Mouse (Mus musculus) cortical plate, adult 2 months (tissue): ENCODE measurements around the gene Bhlhe41. TPM values are rescaled to one million over a fixed set of nuclear protein-coding genes. Genes with fewer than 3 reads are reported as not detected.

Experiments used
- H3K27ac ChIP-seq: fragments of 200-500 bp; 2 replicates; pipeline ENCODE4 v1.5.1; 2012; ENCODE audit warnings: low read length, control low read depth, inconsistent platforms; ENCODE audit not compliant: insufficient read depth
- H3K4me1 ChIP-seq: fragments of 200-500 bp; 2 replicates; pipeline ENCODE4 v1.6.1; 2011; ENCODE audit warnings: low read length; ENCODE audit not compliant: control insufficient read depth, insufficient read depth
- H3K4me3 ChIP-seq: fragments of 200-500 bp; 2 replicates; pipeline ENCODE4 v1.5.1; 2011; ENCODE audit warnings: mild to moderate bottlenecking, low read length, control low read depth; ENCODE audit not compliant: insufficient read depth
- CTCF ChIP-seq: fragments of 200-500 bp; IDR thresholded peaks from 2 replicates; pipeline ENCODE4 v1.5.1; 2011; ENCODE audit warnings: mild to moderate bottlenecking, control low read depth, low read length; ENCODE audit not compliant: insufficient read depth; ENCODE audit errors: extremely low read depth
- POLR2A ChIP-seq: fragments of 200-500 bp; IDR thresholded peaks from 2 replicates; pipeline ENCODE4 v1.6.1; 2011; ENCODE audit warnings: mild to moderate bottlenecking, low read length, control low read depth; ENCODE audit not compliant: insufficient read depth; ENCODE audit errors: extremely low read depth
- polyA plus RNA-seq: library from polyadenylated mRNA; depleted of rRNA; stranded (reverse); fragments of >200 nt; gene quantifications from 2 replicates; pipeline ENCODE4 v1.2.3, GENCODE M21; 2012

The Bhlhe41 gene
- polyA plus RNA-seq, 1 experiment, result 26.2 TPM

DNA sequence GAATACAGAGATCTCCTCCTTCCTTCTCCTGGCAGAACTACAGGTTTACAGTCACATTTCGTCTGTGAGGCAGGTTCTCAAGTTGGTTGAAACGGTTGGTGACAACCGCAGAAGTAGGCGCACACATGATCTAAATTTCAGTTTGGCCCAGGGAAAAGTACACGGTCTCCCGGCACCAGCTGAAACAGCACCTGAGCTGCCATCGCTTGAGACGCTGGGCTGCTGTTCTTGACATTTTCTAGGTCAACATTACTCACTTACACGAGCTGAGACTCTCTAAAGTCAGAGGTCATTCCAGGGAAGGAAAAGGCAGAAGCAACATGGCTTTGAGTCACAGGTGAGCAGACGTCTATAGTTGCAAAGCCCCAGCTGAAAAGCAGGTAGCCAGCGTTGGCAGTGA is 13.4 kb downstream of the Bhlhe41 start:
- Histone ChIP-seq H3K27ac (no peak overlapping the region), H3K4me3 (no peak overlapping the region), H3K4me1 (peaks cover 7% of the 10 kb centered on the region)
- no peak for TF ChIP-seq CTCF
- no peak for TF ChIP-seq POLR2A

DNA sequence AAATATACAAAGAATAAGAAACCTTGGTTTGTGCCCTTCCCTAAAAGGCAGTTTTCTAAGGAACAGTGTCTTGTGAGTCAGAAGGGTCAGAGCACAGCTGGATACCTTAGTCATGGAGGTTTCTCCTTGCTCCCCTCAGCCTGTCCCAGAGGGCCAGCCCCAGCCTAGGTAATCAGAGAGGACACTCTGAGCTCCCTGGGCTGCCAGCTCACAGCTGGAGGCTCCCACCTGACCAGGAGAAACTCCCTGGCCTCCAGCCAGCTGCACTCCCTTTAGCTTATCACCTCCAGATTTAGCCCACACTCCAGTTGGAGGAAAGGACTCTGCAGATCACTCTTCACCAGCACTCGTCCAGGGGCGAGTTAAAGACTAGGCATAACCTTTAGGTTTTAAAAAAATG is 14.6 kb downstream of the Bhlhe41 start:
- TF ChIP-seq POLR2A (no peak), CTCF (no peak)
- H3K4me1 ChIP-seq, result peaks cover 4% of the 10 kb centered on the region
- H3K27ac ChIP-seq, result no peak overlapping the region

DNA sequence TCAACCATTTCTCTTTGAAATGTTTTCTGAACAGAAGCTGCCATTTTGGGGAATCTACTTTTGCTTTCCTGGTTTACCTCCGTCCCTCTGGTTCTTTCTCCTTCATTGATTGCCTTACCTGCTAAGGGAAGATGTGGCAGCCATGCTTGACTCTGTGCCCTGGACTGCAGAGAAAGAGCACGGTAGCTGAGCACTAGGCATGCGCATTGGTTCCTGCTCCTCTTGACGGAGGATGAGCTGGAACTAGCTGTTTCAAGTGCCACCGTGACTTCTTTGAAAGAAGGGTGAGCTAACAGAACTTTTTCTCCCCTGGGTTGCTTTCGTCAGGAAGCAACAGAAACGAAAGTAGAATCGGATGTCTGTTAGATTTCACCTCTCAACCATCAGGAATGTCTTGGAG is 17.7 kb downstream of the Bhlhe41 start:
- Histone ChIP-seq H3K4me1 (no peaks in the 10 kb centered on the region), H3K4me3 (no peak overlapping the region), H3K27ac (no peak overlapping the region)
- TF ChIP-seq CTCF (no peak), POLR2A (no peak)

More for the DNA sequence above, 14.6 kb downstream of the Bhlhe41 start:
- H3K4me3 ChIP-seq, result no peak overlapping the region

DNA sequence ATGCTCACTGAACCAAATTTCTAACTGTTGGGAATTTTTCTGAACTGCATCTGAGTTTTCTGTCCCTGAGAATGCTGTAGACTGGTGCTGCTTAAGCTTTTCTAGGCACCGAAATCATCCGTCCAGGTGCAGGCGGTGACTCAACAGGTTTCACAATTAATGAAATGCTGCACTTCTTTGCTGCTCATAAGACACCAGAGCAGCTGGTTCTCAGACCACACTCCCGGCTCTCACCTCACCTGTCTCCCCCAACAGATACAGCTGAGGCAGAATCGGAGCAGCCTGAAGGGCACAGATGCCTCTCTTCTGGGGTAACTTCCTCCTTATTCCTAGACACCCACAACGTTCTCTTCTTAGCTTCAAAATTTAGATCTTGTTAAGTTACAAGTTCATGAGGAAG is 18.4 kb downstream of the Bhlhe41 start:
- Histone ChIP-seq H3K4me3 (no peak overlapping the region), H3K4me1 (no peaks in the 10 kb centered on the region), H3K27ac (no peak overlapping the region)
- no peak for TF ChIP-seq CTCF
- no peak for TF ChIP-seq POLR2A

DNA sequence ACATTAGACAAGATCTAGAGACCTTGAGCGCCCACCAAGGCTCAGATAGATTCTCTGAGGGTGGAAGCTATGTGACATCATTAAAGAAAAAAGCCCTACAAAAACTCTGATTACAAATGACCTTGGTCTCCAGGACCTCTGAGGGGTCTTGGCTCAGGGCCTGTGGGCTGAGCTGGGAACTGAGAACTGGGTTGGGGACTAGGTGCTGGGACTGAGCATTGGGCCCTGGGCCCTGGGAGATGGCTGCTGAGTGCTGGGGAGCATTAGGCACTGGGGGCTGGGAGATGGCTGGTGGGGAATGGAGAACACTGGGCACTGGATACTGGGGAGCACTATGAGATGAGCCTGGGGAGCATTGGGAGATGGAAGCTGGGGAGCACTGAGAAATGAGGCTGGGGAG is 19.3 kb downstream of the Bhlhe41 start:
- H3K4me3 ChIP-seq, result no peak overlapping the region
- H3K27ac ChIP-seq, result no peak overlapping the region
- TF ChIP-seq CTCF, result no peak
- no peak for TF ChIP-seq POLR2A
- no peaks in the 10 kb centered on the region for H3K4me1 ChIP-seq

DNA sequence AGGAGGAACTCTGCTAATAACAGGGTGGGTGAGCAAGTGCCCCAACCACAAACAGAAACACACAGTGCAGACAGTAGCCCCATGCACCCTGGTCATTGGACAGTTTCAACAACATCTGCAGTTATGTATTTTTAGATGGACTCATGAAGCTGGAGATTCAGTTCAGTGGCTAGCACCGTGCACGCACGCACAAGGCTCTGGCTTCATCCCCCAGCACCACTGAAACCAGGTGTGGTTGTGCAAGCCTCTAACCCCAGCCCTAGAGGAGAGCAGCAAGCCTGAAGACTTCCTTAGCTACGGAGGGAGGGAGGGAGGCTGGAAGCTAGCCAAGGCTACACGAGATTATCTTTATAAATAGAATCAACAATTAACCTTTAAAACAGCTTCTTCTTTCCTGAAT is 19.7 kb downstream of the Bhlhe41 start:
- Histone ChIP-seq H3K4me1 (no peaks in the 10 kb centered on the region), H3K4me3 (no peak overlapping the region), H3K27ac (no peak overlapping the region)
- TF ChIP-seq CTCF (no peak), POLR2A (no peak)

DNA sequence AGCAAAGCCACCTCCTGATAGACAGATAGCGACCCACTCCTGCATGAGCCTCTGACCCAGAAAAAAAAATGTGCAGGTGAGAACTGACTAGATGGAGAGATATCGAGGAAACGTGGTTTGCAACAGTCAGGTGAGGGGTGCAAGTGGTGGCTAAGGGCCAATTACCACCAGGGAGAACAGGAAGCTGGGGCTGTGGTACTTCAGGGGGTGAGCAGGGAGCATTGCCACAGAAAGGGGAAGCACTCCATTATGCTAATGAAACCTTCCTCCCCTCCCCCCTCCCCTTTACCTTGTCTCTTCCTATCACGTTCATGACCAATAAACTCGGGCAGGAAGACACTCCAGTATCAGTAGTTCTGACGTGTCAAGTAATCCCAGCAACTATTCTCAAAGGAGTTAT is 30.0 kb downstream of the Bhlhe41 start:
- TF ChIP-seq POLR2A (no peak), CTCF (no peak)

DNA sequence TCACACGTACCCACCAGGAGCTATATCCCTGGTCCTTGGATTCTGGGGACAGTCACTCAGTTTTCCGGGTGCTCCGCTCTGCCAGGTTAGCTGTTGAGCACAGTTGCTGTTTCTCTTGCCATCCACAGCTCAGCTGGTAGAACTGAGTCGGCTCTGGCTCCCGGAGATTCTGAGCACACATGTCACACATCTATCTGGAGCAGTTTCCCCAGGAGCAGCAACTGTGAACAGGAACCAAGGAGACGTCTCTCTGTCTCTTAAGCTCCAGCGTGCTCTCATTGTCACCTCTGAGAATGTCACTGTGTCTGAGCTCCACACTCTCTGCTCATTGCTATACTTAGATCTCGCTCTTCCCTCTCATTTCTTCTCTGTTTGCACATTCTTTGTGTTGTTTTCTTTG is 32.4 kb downstream of the Bhlhe41 start:
- H3K4me1 ChIP-seq, result peaks cover 2% of the 10 kb centered on the region; the same call in 1 of the 2 replicates
- TF ChIP-seq POLR2A (no peak), CTCF (no peak)
- H3K27ac ChIP-seq, result no peak overlapping the region
- no peak overlapping the region for H3K4me3 ChIP-seq

More for the DNA sequence above, 30.0 kb downstream of the Bhlhe41 start:
- Histone ChIP-seq H3K27ac (no peak overlapping the region), H3K4me3 (no peak overlapping the region), H3K4me1 (peaks cover 2% of the 10 kb centered on the region; the same call in 1 of the 2 replicates)

DNA sequence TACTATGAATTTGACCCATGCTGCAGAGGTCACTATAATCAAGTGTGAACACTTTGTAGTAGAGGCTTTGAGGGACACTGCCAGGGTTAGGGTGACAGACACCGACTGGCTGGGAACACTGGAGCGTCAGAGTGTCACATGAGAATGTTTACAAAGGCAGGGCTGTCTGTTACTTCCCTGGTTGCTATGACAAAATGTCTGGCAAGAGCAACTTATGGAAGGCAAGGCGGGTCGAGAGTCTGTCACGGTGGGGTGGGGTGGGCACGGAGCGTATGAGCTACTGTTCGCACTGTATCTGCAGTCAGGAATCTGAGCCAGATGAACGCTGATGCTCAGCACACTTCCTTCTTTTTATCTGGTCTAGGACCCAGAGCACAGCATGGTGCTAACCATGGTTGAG is 34.7 kb downstream of the Bhlhe41 start:
- Histone ChIP-seq H3K4me1 (peaks cover 2% of the 10 kb centered on the region; the same call in 1 of the 2 replicates), H3K27ac (no peak overlapping the region), H3K4me3 (no peak overlapping the region)
- TF ChIP-seq CTCF (no peak), POLR2A (no peak)

DNA sequence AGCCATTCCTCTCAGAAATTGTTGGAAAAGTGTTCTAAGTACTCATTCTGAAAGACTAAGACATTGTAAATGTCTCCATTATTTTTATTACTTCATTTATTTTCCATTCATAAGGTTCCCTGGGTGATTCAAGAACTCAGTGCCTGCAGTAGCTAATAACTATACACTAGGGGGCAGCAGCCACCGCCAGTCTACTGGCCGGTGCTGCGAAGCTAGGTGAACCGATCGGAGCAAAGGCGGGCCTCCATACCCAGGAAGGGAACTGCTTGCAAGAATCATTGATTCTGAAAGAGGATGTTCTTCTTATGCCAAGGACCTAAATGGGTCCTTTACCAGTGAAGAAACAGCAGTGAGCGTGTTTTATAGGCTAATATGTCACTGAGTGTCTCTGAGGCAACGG is 35.2 kb downstream of the Bhlhe41 start:
- peaks cover 2% of the 10 kb centered on the region; the same call in 1 of the 2 replicates for H3K4me1 ChIP-seq
- no peak overlapping the region for H3K4me3 ChIP-seq
- H3K27ac ChIP-seq, result no peak overlapping the region
- peak; percentile 86 for TF ChIP-seq CTCF
- TF ChIP-seq POLR2A, result no peak

DNA sequence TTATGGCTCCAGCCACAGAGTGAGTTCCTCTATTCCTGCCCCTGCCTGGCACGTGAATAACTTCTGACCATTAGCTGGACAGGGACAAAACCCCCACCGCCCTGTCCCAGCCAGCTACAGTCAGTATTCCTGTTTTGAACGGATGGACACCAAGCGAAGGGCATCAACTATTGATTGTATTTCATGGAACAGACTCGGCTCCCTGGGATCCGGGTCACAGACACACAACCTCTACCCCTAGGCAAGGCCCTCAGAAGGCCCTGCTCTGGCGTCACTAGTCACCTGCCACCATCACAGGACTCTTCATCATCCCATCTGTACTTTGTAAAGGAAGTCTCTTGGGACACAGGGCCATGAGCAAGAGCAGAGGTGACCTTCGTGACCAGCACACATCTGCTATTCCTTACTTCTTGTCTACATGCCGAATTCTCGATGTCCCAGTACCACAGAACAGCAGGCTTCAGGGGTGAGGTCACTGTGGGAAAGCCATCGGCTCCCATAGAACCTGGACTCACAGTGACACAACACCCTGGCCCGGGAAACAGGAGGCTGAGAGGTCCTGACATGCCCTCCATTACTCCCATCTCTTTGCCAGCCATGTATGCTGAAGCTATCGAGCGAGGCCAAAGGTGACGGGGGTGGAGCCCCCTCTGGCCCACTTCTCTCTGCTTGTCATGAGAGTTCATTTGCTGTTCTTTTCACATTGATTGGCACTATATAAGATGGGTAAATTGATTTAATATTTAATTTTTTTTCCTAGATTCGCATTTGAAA is 36.1 kb downstream of the Bhlhe41 start:
- Histone ChIP-seq H3K4me3 (no peak overlapping the region), H3K4me1 (peaks cover 2% of the 10 kb centered on the region; the same call in 1 of the 2 replicates), H3K27ac (no peak overlapping the region)
- TF ChIP-seq POLR2A, result no peak
- TF ChIP-seq CTCF, result no peak
